Mouse (Mus musculus) mouse embryonic stem cell (cell line): ENCODE measurements around the gene Gdf11.

ENCODE experiments used
- in situ Hi-C, 2 experiments: fragments of 300-500 bp; cut with MboI; formaldehyde crosslinking; loops; 1 replicate in 1 of 2; 3 replicates in 1 of 2; pipeline ENCODE4 v1.14.3; 2019 to 2020; ENCODE audit warnings: low sequenced_read_pairs in 2 of 2, low pct_unique_long_range_greater_than_20kb in 1 of 2, mixed read lengths in 1 of 2; ENCODE audit not compliant: unreplicated experiment in 1 of 2

Gdf11 gene

GRCm38 (mm10) chr10:128891296-128892094 lies at the start of gene Gdf11:
Gene Gdf11, minus strand, starts transcription at chr10:128891718.
- in situ Hi-C loops: loop anchor here (10.0 kb wide), 2 partner anchors 157 to 277 kb away; no protein-coding TSS in a partner anchor

- in situ Hi-C loops: no loop called here
Measured at GRCm38 (mm10) chr10:128940475-128941061, 49.0 kb upstream of the Gdf11 start.

GRCm38 (mm10) chr10:128938974-128939373 lies 47.5 kb upstream of the Gdf11 start:
- in situ Hi-C loops: no loop called here

DNA sequence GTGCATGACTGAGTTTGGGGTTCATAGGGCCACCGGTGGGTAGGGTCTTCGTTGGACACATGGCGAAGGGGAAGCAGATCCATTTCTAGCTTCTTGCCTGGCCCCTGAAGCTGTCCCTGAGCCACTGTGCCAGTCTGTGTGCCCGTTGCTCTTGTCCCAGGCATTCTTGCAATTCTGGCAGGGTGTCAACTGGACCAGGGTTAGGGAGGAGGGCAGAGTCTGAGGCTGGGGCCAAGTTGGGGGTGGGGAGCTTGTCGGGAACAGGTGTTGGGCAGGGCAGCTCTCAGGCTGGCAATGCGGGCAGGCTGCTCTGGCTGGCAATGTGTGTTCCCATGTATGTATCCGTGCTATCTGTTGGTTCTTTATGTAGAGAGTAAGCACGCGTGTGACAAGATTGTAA lies 46.9 kb upstream of the Gdf11 start:
- in situ Hi-C loops: no loop called here

GRCm38 (mm10) chr10:128937756-128938390 lies 46.4 kb upstream of the Gdf11 start:
- in situ Hi-C loops: no loop called here

DNA sequence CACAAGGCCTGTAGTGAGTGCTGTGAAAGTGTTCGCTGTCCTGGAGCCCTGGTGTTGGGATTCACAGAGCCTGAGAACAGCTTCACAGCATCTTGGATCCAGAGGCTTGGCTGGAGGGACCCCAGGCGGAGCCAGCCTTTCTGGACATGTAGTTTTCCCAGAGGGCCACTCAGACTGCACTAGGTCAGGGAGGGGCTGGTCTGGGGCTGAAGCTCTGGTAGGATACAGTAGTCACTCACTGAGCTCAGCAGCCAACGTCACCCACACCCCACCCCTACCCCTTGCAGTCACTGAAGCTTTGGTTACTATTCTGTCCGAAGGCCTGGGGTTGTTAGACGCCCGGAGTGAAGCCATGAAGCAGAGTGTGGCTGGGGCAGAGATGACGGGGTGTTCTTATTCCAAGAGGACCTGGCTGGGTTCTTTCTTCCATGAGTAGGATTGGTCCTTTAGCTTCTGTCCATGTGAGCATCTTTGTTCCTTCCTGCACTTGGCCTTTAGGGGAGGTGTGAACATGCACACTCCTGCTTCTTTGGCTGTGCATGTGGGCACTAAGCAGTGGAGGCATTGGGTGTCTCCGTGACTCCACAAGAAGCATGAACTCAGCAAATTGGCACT lies 44.4 kb upstream of the Gdf11 start:
- in situ Hi-C loops: no loop called here

DNA sequence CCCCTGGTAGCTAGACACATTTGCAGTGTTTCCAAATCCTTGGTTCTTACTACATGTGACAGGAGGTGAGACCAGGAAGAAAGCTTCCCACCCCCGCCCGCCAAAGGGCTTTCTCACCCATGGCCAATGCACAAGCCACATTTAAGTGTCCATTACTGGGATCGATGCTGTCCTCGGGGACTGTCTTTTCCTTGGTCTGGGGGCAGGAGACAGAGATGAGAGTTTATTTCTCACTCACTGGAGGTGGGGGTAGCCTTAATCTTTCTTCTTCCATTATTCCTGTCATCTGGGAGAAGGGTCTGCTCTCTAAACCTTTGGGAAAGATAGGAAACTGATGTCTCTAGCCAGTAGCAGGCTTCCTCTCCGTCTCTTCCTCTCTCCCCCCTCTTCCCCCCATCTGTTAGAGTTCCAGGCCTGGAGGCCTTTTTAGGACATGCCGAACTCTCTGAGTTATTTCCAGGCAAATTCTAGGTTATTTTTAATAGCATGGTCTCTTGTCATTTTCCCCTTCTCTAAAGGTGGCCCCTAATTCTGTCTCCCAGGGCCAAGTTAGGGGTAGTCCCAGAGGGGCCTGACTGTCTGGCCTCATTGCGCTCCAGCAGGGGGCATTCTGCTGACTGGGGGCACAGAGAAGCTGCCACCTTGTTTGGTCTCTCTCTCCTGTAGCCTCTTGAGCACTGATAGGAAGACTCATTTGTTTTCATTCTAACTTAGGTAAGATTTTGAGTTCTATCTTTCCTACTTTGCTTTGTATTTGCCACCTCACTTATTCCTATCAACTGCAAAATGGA lies 43.7 kb upstream of the Gdf11 start:
- in situ Hi-C loops: no loop called here

DNA sequence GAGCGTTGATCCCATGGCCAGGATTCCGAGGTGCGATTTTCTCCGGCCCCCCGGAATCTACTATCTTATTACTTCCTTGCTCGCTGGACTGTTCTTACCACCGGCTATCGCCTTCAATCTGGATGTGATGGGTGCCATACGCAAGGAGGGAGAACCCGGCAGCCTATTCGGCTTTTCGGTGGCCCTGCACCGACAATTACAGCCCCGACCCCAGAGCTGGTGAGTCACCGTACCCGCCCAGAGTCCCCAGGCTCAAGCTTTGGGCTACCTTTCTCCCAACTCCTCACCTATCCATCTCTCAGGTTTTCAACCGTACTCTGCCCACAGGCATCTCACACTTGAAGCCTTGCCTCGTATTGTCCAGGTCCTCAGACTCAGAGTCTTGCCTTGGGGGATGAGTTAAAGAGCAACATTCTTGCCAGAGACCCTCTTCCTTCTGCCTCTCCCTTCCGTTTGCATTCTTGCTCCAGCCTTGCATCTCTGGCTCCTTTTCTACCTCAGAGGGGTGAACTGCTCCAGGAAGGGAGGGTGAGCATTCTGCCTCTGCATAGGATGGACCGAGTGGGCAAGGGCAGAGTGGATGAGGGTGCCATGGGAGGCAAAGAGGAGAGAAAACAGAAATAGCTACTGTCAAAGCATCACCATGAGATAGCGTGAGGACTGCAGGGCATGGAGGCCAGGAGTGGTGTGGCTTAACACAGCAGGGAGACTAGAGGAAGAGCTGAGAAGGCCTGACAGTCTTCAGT lies 42.6 kb upstream of the Gdf11 start:
- in situ Hi-C loops: no loop called here

GRCm38 (mm10) chr10:128933574-128933973 lies 42.1 kb upstream of the Gdf11 start, which contains the start of gene Itga7:
Gene Itga7, plus strand, starts transcription at chr10:128933818.
- in situ Hi-C loops: no loop called here

- in situ Hi-C loops: no loop called here
Measured at GRCm38 (mm10) chr10:128931441-128931840, 39.9 kb upstream of the Gdf11 start.

- in situ Hi-C loops: no loop called here
Measured at GRCm38 (mm10) chr10:128929638-128930378, 38.3 kb upstream of the Gdf11 start.

DNA sequence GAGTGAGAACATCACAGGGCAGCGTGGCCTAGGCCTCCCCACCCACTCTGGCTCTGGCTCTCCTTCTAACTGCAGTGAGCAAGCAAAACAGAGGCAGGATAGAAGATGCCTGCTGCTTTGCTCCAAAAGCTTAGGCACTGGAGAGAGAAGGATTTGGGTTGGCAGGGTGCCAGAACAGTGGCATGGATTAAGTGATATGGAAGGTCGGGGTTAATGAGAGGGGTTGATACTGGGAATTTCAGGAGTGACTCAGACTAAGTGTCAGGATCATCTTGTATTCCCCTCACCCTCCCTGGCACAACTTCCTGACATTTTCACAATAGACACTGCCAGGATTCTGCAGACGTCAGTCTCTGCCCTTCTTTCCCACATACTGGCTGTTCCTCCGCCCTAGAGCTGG lies 36.8 kb upstream of the Gdf11 start:
- in situ Hi-C loops: no loop called here

- in situ Hi-C loops: no loop called here
Measured at GRCm38 (mm10) chr10:128923935-128924334, 32.4 kb upstream of the Gdf11 start, which contains the start of gene Bloc1s1. Gene Bloc1s1, minus strand, starts transcription at chr10:128924035.

GRCm38 (mm10) chr10:128923013-128923691 lies 31.6 kb upstream of the Gdf11 start:
- in situ Hi-C loops: no loop called here

DNA sequence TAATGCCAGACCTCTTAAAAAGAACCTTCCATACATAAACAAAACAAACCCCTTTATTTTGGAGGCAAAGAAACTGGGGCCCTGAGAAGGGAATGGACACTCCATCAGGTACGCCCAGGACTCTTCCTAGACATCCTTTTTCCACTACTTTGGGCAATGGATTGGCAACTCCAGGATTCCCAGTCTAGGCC lies 31.2 kb upstream of the Gdf11 start, which contains the start of gene Rdh5:
Gene Rdh5 (minus strand): TSS at position 67 of the 191 bp plus-strand sequence.
- in situ Hi-C loops: no loop called here

DNA sequence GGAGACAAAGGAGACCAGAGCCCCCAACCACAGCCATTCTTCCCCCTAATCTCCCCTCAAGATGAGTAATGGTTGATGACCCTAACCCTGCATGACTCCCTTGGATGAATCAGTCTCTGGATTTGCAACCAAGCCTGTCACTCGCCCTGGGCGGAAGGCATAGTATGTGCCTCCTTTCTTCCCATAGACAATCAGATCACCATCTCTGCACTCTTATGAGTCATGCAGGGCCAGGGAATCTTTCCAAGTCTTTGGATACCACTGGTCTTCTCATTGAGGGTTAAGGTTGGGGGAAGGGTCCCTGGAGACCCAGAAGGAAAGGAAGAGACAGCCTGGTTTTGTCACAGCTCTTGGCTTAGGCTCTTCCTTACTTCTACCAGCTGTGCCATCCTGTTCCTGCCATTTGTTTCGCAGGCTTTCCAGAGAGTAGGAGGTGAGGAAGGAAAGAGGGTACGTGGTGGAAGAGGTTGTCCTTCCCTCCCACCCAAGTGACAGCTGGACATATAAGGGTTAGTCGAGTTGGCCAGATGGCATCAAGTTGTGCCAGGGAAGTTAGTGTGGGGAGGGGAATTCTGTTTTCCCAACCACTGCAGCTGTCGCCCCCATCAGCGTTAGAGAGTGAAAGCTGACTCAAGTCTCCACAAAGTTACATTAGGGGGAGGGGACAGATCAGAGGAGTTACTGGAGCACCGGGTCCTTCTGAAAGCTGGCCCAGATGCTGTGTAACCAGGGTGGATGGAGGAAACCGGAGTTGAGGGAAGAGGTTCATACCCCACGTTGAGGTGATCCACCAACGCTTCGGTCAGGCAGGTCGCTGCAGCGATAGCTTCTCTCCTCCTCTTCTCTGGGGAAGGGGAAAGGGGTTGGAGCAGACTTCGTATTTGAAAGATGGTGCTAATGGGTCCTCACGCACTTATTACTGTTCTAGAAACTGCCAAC lies 30.6 kb upstream of the Gdf11 start:
- in situ Hi-C loops: no loop called here
